Mouse (Mus musculus) kidney, postnatal 4 days (tissue): Measurements from ENCODE around the gene Jmjd7.

Experiments
- DNase-seq, 2 experiments: peaks; one replicate each; pipeline ENCODE4 v3.0.0; 2021; ENCODE audit warnings: mixed read lengths in 2 of 2

Gene Jmjd7

GRCm38 (mm10) chr2:120012924-120013323, 14.4 kb upstream of the Jmjd7 start:
- no peak for DNase-seq

- no peak for DNase-seq
Observed at GRCm38 (mm10) chr2:120013831-120014486, 13.3 kb upstream of the Jmjd7 start.

- no peak for DNase-seq
Observed at GRCm38 (mm10) chr2:120015882-120016281, 11.4 kb upstream of the Jmjd7 start.

GRCm38 (mm10) chr2:120017599-120017998, 9.7 kb upstream of the Jmjd7 start:
- DNase-seq, result peak; percentile 44 to 57

GRCm38 (mm10) chr2:120024337-120024736, 2.9 kb upstream of the Jmjd7 start:
- DNase-seq, result no peak

- DNase-seq, result no peak
Observed at GRCm38 (mm10) chr2:120027950-120028331, 658 bp downstream of the Jmjd7 start.

- no peak for DNase-seq
Observed at GRCm38 (mm10) chr2:120030380-120030779, 3.1 kb downstream of the Jmjd7 start.

GRCm38 (mm10) chr2:120032726-120033467, 5.6 kb downstream of the Jmjd7 start, which contains the start of gene Pla2g4b:
Gene Pla2g4b (plus strand): TSS chr2:120033417.
- DNase-seq, result no peak

- DNase-seq, result peak in 1 of 2 experiments; percentile 24
Observed at GRCm38 (mm10) chr2:120033726-120034125, 6.4 kb downstream of the Jmjd7 start.

- no peak for DNase-seq
Observed at GRCm38 (mm10) chr2:120037744-120038143, 10.5 kb downstream of the Jmjd7 start.

GRCm38 (mm10) chr2:120040991-120041390, 13.7 kb downstream of the Jmjd7 start:
- no peak for DNase-seq

- DNase-seq, result peak; percentile 41 to 64
Observed at GRCm38 (mm10) chr2:120044101-120044603, 16.9 kb downstream of the Jmjd7 start.

- DNase-seq, result no peak
Observed at GRCm38 (mm10) chr2:120044676-120045075, 17.4 kb downstream of the Jmjd7 start.

GRCm38 (mm10) chr2:120046486-120047310, 19.4 kb downstream of the Jmjd7 start:
- peak; percentile 34 to 48 for DNase-seq

- DNase-seq, result no peak
Observed at GRCm38 (mm10) chr2:120048173-120048572, 20.9 kb downstream of the Jmjd7 start.

GRCm38 (mm10) chr2:120049632-120050274, 22.5 kb downstream of the Jmjd7 start:
- peak; percentile 80 to 82 for DNase-seq

- DNase-seq, result no peak
Observed at GRCm38 (mm10) chr2:120051405-120051804, 24.1 kb downstream of the Jmjd7 start.

GRCm38 (mm10) chr2:120054771-120055552, 27.7 kb downstream of the Jmjd7 start:
- no peak for DNase-seq

- DNase-seq, result no peak
Observed at GRCm38 (mm10) chr2:120055923-120056322, 28.6 kb downstream of the Jmjd7 start.

GRCm38 (mm10) chr2:120058818-120059217, 31.5 kb downstream of the Jmjd7 start:
- no peak for DNase-seq

- no peak for DNase-seq
Observed at GRCm38 (mm10) chr2:120059466-120059865, 32.2 kb downstream of the Jmjd7 start.

GRCm38 (mm10) chr2:120060190-120060589, 32.9 kb downstream of the Jmjd7 start:
- DNase-seq, result peak; percentile 37 to 55
